Mouse (Mus musculus): ENCODE results near the gene Mapk9. TPM values are rescaled to one million over a fixed set of nuclear protein-coding genes. Genes with fewer than 3 reads are reported as not detected.
"Not testable (repeated sequence)": the region's sequence is repeated elsewhere in the genome, so short reads cannot be mapped to it uniquely, and the experiment has no call there.

Mapk9 gene
- 46.8 and 47.2 TPM in 2 replicates for polyA plus RNA-seq (2015; fragmentation: Nextera tagmentation; extraction: Ambion mirVana)

GRCm38 (mm10) chr11:49846401-49847070 lies at the start of gene Mapk9:
Gene Mapk9, plus strand, starts transcription at chr11:49846751.
- Histone ChIP-seq H3K4me3 (peak within 1 kb of the TSS; percentile 94), H3K27ac (replicated peaks) (peak within 1 kb of the TSS; percentile 84)

DNA sequence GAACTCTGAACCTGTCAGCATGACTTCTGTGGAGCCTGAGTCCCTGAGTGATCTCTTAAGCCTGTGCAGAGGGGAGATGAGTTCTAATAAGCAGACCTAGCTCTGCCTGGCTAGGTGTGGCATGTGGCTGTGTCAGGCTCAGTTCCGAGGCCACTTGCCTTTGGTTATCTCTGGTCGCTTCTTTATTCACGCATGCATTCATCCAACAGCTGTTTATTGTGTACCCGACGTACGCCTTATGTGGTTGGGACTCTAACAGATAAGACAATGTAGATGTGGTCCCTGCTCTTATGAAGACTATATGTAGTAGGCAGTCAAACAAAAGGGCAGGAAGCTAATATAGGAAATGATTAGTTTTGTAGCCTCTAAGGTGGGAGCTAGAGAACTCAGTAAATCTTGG lies 47.6 kb upstream of the Mapk9 start:
- Histone ChIP-seq H3K4me1 (peaks cover 17% of the 10 kb centered on the region), H3K4me3 (no peak overlapping the region), H3K4me2 (replicated peaks) (no peak overlapping the region), H3K9ac (replicated peaks) (no peak overlapping the region), H3K27ac (replicated peaks) (no peak overlapping the region), H3K9me3 (no peaks in the 10 kb centered on the region), H3K27me3 (no peaks in the 10 kb centered on the region; the same call in 1 of the 2 replicates), H3K36me3 (no peaks in the 10 kb centered on the region)
- 94% methylated on average over 6 of the region's 6 CpGs for WGBS
- ATAC-seq (replicated peaks) = no peak

More at GRCm38 (mm10) chr11:49846401-49847070, at the start of gene Mapk9:
- Histone ChIP-seq H3K4me2 (replicated peaks) (peak within 1 kb of the TSS; percentile 62), H3K9me3 (no peaks in the 10 kb centered on the region), H3K27me3 (no peaks in the 10 kb centered on the region), H3K36me3 (peaks cover 9% of the 10 kb centered on the region; the same call in 1 of the 2 replicates), H3K4me1 (peaks cover 24% of the 10 kb centered on the region), H3K9ac (replicated peaks) (peak within 1 kb of the TSS; percentile 93)
- ATAC-seq (replicated peaks) = peak; percentile 98
- WGBS = under 1% methylated on average over 44 of the region's 68 CpGs

DNA sequence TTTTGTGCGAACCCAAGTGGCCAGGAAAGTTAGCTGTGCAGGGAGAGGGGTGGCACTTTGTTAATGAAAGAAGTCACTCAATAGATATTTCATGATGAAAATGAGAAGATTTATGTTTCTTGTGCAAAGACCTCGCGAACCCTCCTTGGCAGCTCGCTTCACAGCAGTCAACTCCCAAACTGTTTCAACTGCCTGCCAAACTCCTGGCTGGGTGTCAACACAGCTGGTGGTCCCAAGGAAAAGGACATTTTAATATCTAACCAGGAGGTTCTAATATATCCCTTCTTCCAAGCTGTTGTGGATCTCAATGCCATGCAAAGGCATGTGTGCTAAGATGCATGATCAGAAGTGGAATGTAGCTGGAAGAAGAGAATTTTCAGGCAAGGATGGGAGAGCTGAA lies 45.0 kb upstream of the Mapk9 start:
- Histone ChIP-seq H3K27ac (replicated peaks) (0 out of 2 replicates have a peak overlapping the region, but pooled peaks have one; percentile 9), H3K36me3 (no peaks in the 10 kb centered on the region), H3K9ac (replicated peaks) (no peak overlapping the region), H3K4me2 (replicated peaks) (no peak overlapping the region), H3K9me3 (no peaks in the 10 kb centered on the region), H3K4me3 (no peak overlapping the region), H3K27me3 (no peaks in the 10 kb centered on the region), H3K4me1 (peaks cover 8% of the 10 kb centered on the region; the same call in 1 of the 2 replicates)
- no peak for ATAC-seq (replicated peaks)
- WGBS = 67% methylated on average over 4 of the region's 4 CpGs

DNA sequence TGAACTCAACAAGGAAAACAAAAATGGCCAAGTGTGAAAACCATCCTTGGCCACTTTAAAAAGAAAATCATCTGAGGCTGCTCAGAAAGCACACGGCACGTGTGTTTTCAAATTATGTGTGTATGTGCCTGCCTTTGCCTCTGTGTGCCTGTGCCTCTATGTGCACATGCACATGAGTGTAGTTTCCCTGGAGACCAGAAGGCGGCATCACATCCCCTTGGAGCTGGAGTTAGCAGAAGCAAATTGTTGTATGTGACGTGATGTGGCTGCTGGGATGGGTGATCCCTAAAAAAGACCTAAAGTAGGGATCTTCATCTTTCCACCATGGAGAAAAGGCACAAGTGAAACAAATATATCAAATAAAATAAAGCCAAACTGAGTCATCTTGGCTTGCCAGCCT lies 42.8 kb upstream of the Mapk9 start:
- no peaks in the 10 kb centered on the region for H3K27me3 ChIP-seq
- 96% methylated on average over 4 of the region's 4 CpGs for WGBS

GRCm38 (mm10) chr11:49806218-49806617 lies 40.3 kb upstream of the Mapk9 start:
- no peak for ATAC-seq (replicated peaks)
- 28% methylated on average over 3 of the region's 3 CpGs for WGBS
- Histone ChIP-seq H3K9me3 (no peaks in the 10 kb centered on the region), H3K4me3 (no peak overlapping the region), H3K4me2 (replicated peaks) (no peak overlapping the region), H3K4me1 (peaks cover 4% of the 10 kb centered on the region; the same call in 1 of the 2 replicates), H3K9ac (replicated peaks) (no peak overlapping the region), H3K27me3 (no peaks in the 10 kb centered on the region), H3K36me3 (peaks cover 6% of the 10 kb centered on the region; the same call in 1 of the 2 replicates), H3K27ac (replicated peaks) (no peak overlapping the region)

More for the DNA sequence above, 42.8 kb upstream of the Mapk9 start:
- no peak overlapping the region for H3K27ac ChIP-seq (replicated peaks)
- no peaks in the 10 kb centered on the region for H3K9me3 ChIP-seq
- no peak overlapping the region for H3K9ac ChIP-seq (replicated peaks)
- no peak overlapping the region for H3K4me3 ChIP-seq
- peaks cover 5% of the 10 kb centered on the region; the same call in 1 of the 2 replicates for H3K36me3 ChIP-seq
- peaks cover 8% of the 10 kb centered on the region; the same call in 1 of the 2 replicates for H3K4me1 ChIP-seq
- H3K4me2 ChIP-seq (replicated peaks) = no peak overlapping the region
- ATAC-seq (replicated peaks) = no peak

DNA sequence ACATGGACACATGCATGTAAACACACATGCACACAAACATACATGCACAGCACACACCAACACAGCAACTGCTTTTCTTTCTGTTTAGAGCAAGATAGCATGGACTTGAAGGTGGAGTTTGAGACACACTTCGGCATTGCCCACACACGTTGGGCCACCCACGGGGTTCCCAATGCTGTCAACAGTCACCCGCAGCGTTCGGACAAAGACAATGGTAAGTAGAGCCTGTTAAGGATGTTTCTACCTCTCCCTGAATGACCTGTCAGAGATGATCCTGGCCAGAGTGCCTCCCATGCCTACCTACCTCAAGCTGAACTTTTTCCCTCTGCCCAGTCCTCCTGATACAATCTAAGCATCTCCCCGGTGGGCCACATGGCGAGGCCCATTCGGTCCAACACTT lies 37.6 kb upstream of the Mapk9 start:
- Histone ChIP-seq H3K36me3 (peaks cover 9% of the 10 kb centered on the region; the same call in 1 of the 2 replicates), H3K4me2 (replicated peaks) (no peak overlapping the region), H3K9me3 (no peaks in the 10 kb centered on the region), H3K9ac (replicated peaks) (no peak overlapping the region), H3K27me3 (no peaks in the 10 kb centered on the region), H3K27ac (replicated peaks) (no peak overlapping the region), H3K4me3 (no peak overlapping the region), H3K4me1 (no peaks in the 10 kb centered on the region)
- WGBS = 93% methylated on average over 9 of the region's 9 CpGs
- ATAC-seq (replicated peaks) = no peak

- not testable (repeated sequence) for ATAC-seq (replicated peaks); H3K4me2 ChIP-seq (replicated peaks); H3K9ac ChIP-seq (replicated peaks); H3K36me3 ChIP-seq; H3K27me3 ChIP-seq; H3K27ac ChIP-seq (replicated peaks); H3K4me1 ChIP-seq; H3K9me3 ChIP-seq; H3K4me3 ChIP-seq
- WGBS = 78% methylated on average over 7 of the region's 7 CpGs
These were observed 35.9 kb upstream of the Mapk9 start for GRCm38 (mm10) chr11:49810696-49811095.

DNA sequence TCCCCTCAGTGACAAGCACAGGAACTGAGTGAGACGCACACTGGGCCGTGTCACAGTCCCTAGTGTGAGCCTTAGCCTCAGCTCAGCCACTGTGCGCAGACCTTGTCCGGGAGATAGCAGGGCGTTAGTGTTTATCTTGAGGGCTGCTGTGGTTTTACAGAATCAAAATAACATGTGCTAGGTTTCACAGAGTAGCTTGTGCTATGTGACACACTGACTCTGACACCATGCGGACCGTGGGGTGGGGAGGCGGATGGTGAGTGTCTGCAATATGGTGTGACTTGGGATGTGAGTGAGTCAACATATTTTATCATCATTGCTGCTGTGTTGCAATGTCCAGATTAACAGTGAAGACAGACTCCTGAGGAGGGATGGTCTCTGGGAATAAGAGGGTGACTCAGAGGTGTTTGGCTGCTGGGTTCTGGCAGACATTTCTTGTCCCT lies 35.4 kb upstream of the Mapk9 start:
- ATAC-seq (replicated peaks) = no peak
- Histone ChIP-seq H3K9ac (replicated peaks) (no peak overlapping the region), H3K4me2 (replicated peaks) (no peak overlapping the region), H3K36me3 (peaks cover 9% of the 10 kb centered on the region; the same call in 1 of the 2 replicates), H3K4me3 (no peak overlapping the region), H3K27me3 (no peaks in the 10 kb centered on the region), H3K4me1 (no peaks in the 10 kb centered on the region), H3K27ac (replicated peaks) (no peak overlapping the region), H3K9me3 (no peaks in the 10 kb centered on the region)
- 92% methylated on average over 8 of the region's 8 CpGs for WGBS

DNA sequence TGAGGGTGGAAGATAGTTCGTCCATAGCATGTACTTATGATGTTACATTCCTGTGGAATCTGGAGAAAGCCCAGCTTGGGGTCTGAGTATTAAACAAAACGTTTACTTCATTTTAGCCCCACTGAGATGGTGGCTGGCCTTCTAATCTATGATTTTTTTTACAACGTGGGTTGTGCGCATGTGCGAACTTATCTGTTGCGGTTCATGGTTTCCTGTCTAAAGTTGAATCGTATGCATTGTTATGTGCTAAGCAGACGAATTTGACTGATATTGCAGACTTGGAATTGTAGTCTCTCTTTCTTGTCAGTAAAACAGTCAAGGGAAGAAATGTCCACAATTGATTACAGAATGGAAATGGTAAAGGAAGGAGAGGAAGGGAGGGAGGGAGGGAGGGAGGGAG lies 34.7 kb upstream of the Mapk9 start:
- Histone ChIP-seq H3K27ac (replicated peaks) (no peak overlapping the region), H3K36me3 (peaks cover 9% of the 10 kb centered on the region; the same call in 1 of the 2 replicates), H3K9me3 (no peaks in the 10 kb centered on the region), H3K9ac (replicated peaks) (no peak overlapping the region), H3K4me1 (no peaks in the 10 kb centered on the region), H3K27me3 (no peaks in the 10 kb centered on the region), H3K4me3 (no peak overlapping the region), H3K4me2 (replicated peaks) (no peak overlapping the region)
- ATAC-seq (replicated peaks) = no peak
- 87% methylated on average over 8 of the region's 8 CpGs for WGBS

DNA sequence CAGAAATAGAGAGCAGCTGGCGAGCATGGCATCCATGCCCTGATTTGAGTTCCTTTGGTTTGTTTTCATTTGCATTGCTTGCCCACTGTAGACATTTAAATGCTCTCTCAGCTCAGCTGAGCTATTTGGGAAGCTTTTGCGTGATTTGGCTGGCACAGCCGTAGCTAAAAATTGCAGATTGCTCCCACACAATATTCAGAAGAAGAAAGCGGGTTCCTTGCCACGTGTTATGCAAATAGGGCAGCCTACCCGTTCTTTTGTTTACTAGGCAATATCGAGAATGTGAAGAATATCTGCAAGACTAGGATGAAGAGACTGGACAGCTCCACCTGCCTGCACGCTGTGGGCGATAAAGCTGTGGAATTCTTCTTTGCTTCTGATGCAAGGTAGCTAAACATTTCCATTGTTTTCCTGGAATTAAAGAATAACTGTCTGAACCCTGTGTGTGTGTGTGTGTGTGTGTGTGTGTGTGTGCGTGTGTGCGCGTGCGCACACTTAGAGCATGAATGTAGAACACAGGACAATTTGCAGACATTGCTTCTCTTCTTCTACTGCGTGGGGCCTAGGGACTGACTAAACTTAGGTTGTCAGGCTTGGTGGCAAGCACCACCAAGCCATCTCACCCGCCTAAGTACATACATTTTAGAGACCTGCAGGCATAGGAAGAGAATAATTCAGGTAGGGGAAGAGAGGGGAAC lies 27.5 kb upstream of the Mapk9 start:
- 62% methylated on average over 15 of the region's 15 CpGs for WGBS
- H3K4me3 ChIP-seq = 0 out of 2 replicates have a peak overlapping the region, but pooled peaks have one; percentile 4
- peak; percentile 70; the same call in 1 of the 2 replicates for ATAC-seq (replicated peaks)

DNA sequence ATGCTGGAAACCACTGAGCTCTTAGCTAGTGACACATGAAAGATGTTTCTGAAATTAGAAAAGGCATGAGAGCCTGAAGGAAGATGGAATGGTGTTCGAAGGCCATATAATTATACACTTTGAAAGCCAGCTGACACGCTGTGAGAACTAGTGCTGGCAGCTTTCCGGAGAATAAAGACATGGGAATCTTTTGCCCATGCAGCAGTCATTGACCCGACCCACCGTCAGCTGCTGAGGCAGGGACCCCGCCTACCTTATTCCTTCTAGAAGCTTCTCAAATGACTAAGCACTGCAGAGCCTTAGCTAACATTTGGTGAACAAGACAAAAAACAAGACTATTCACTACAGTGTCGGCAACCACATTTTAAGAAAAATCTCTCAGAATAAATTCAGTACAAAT lies 26.9 kb upstream of the Mapk9 start:
- 0 out of 2 replicates have a peak overlapping the region, but pooled peaks have one; percentile 2 for H3K4me2 ChIP-seq (replicated peaks)

More for the DNA sequence above, 27.5 kb upstream of the Mapk9 start:
- Histone ChIP-seq H3K4me1 (peaks cover 19% of the 10 kb centered on the region), H3K36me3 (peaks cover 13% of the 10 kb centered on the region), H3K9ac (replicated peaks) (no peak overlapping the region), H3K27me3 (no peaks in the 10 kb centered on the region), H3K4me2 (replicated peaks) (0 out of 2 replicates have a peak overlapping the region, but pooled peaks have one; percentile 2), H3K9me3 (no peaks in the 10 kb centered on the region), H3K27ac (replicated peaks) (peak overlapping the region; percentile 78)

DNA sequence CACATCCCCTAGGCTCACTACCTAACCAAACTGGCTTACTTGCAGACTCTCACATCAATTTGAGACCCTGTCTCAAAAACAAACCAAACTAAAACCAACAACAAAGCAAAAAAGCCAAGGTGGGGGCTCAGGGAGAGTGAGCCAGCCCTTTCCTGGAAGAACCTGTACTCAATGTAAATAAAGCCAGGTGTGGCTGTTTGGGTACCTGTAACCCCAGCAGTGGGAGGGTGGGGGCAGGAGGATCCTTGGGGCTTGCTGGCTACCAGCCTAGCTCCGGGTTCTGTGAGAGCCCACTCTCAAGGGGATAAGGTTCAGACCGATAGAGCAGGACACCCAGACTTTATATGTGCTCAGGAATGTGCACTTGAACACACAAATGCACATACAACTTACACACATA lies 25.6 kb upstream of the Mapk9 start:
- Histone ChIP-seq H3K4me3 (no peak overlapping the region), H3K4me2 (replicated peaks) (no peak overlapping the region), H3K36me3 (peaks cover 30% of the 10 kb centered on the region), H3K27ac (replicated peaks) (no peak overlapping the region), H3K9me3 (no peaks in the 10 kb centered on the region), H3K9ac (replicated peaks) (no peak overlapping the region), H3K27me3 (no peaks in the 10 kb centered on the region), H3K4me1 (peaks cover 19% of the 10 kb centered on the region)
- 84% methylated on average over 2 of the region's 2 CpGs for WGBS
- no peak for ATAC-seq (replicated peaks)

More for the DNA sequence above, 26.9 kb upstream of the Mapk9 start:
- no peak overlapping the region for H3K4me3 ChIP-seq
- H3K4me1 ChIP-seq = peaks cover 19% of the 10 kb centered on the region
- 59% methylated on average over 7 of the region's 7 CpGs for WGBS
- no peaks in the 10 kb centered on the region for H3K27me3 ChIP-seq
- peak overlapping the region; percentile 78 for H3K27ac ChIP-seq (replicated peaks)
- no peaks in the 10 kb centered on the region for H3K9me3 ChIP-seq
- H3K36me3 ChIP-seq = peaks cover 20% of the 10 kb centered on the region
- 0 out of 2 replicates have a peak, but pooled peaks have one; percentile 35 for ATAC-seq (replicated peaks)
- no peak overlapping the region for H3K9ac ChIP-seq (replicated peaks)
